Mouse (Mus musculus) midbrain, embryonic 11.5 days (tissue): Measurements from ENCODE around the gene Itgav. TPM values are rescaled to one million over a fixed set of nuclear protein-coding genes. Genes with fewer than 3 reads are reported as not detected.
A peak's percentile ranks its signal among the peaks of the same experiment; 100 is the strongest.

Experiments
- ATAC-seq: fragments of 200-750 bp; cut with Nextera tagmentation; 2 replicates; pipeline ENCODE4 v1.8.0; 2017; ENCODE audit warnings: moderate TSS enrichment, moderate library complexity; ENCODE audit not compliant: low FRiP score
- DNase-seq: peaks from one replicate; pipeline ENCODE4 v3.0.0; 2015; ENCODE audit warnings: low spot score; ENCODE audit errors: missing footprints
- H3K27ac ChIP-seq: fragments of 300-500 bp; sonication (generic); 2 replicates; pipeline ENCODE4 v1.5.1; 2014; ENCODE audit warnings: low read depth, low read length
- H3K27me3 ChIP-seq: fragments of 300-500 bp; sonication (generic); 2 replicates; pipeline ENCODE4 v1.6.1; 2014; ENCODE audit warnings: mild to moderate bottlenecking, low read length, moderate library complexity, mixed read lengths; ENCODE audit not compliant: control insufficient read depth, insufficient read depth
- H3K36me3 ChIP-seq: fragments of 300-500 bp; sonication (generic); 2 replicates; pipeline ENCODE4 v1.6.1; 2014; ENCODE audit warnings: mild to moderate bottlenecking, low read length, moderate library complexity, mixed read lengths; ENCODE audit not compliant: control insufficient read depth, insufficient read depth
- H3K4me1 ChIP-seq: fragments of 300-500 bp; sonication (generic); 2 replicates; pipeline ENCODE4 v1.6.1; 2014; ENCODE audit warnings: low read length; ENCODE audit not compliant: control insufficient read depth, insufficient read depth
- H3K4me2 ChIP-seq: fragments of 300-500 bp; sonication (generic); 2 replicates; pipeline ENCODE4 v1.6.1; 2014; ENCODE audit warnings: mild to moderate bottlenecking, moderate library complexity
- H3K4me3 ChIP-seq: fragments of 300-500 bp; sonication (generic); 2 replicates; pipeline ENCODE4 v1.5.1; 2014; ENCODE audit warnings: low read depth, low read length
- H3K9ac ChIP-seq: fragments of 300-500 bp; sonication (generic); 2 replicates; pipeline ENCODE4 v1.6.1; 2014; ENCODE audit warnings: low read length
- H3K9me3 ChIP-seq: fragments of 300-500 bp; sonication (generic); 2 replicates; pipeline ENCODE4 v1.6.1; 2016; ENCODE audit warnings: low read length; ENCODE audit not compliant: control insufficient read depth
- WGBS: fragments of 180-500 bp; shearing (Covaris S2); extraction: QIAGEN DNeasy Blood & Tissue Kit; methylation state at CpG from one replicate; pipeline ENCODE4 v1.1.7; 2014; 5-methylcytosine and 5-hydroxymethylcytosine counted together
- polyA plus RNA-seq: library from polyadenylated mRNA; unstranded; fragments of >200 nt; fragmentation: Nextera tagmentation; extraction: Ambion mirVana; gene quantifications from 2 replicates; pipeline ENCODE4 v1.2.1, GENCODE M21; 2014

The Itgav gene
- polyA plus RNA-seq, 1 experiment from 2014 or later, result 41.7 TPM

DNA sequence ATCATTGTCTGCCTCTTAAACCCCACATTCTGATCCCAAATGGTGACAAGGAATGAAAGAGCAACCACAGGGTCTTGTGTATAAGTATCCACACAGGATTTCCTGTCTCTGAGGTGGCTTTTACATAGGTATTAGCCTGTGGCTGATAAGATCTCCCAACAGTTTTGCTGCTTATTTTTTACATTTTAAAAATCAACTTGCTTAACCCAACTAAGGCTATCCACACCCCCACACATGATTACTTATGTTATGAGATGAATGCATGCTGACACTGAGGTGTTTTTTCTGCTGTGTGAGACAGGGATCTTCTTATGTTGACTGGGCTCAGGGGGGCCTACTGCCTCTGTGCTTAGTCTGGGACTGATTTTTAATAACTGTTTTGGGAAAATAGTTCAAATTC, 1.3 kb upstream of the Itgav start:
- ATAC-seq, result no peak
- H3K4me3 ChIP-seq, result no peak overlapping the region
- DNase-seq, result no peak
- no peaks in the 10 kb centered on the region for H3K9me3 ChIP-seq
- peaks cover 7% of the 10 kb centered on the region for H3K4me1 ChIP-seq
- no peaks in the 10 kb centered on the region for H3K36me3 ChIP-seq
- H3K4me2 ChIP-seq, result no peak overlapping the region
- H3K9ac ChIP-seq, result no peak overlapping the region
- no peak overlapping the region for H3K27ac ChIP-seq
- H3K27me3 ChIP-seq, result no peaks in the 10 kb centered on the region

DNA sequence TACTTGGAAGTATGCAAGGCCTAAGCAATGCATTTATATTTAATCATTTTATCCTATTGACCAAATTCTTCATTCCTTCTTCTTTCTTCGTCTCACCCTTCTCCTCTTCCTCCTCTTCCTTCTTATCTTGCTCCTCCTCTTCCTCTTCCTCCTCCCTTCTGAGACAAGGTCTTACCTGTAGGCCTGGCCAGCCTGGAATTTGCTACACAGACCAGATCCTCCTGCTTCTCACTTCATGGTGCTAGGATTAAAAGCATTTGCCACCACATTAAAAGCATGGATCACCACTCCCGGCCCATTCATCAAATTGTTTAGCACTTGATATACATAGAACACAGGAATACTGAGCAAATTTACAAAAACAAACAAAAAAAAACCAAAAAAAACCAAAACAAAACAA, 851 bp upstream of the Itgav start:
- Histone ChIP-seq H3K4me3 (peak overlapping the region; percentile 78; the same call in 1 of the 2 replicates), H3K27me3 (no peaks in the 10 kb centered on the region), H3K27ac (no peak overlapping the region; the same call in none of the 2 replicates), H3K4me1 (peaks cover 7% of the 10 kb centered on the region), H3K36me3 (no peaks in the 10 kb centered on the region), H3K9me3 (no peaks in the 10 kb centered on the region), H3K9ac (peak overlapping the region; percentile 90), H3K4me2 (peak overlapping the region; percentile 75)
- DNase-seq (no peak), ATAC-seq (no peak)
- WGBS, result 49% methylated on average over 2 of the region's 2 CpGs

DNA sequence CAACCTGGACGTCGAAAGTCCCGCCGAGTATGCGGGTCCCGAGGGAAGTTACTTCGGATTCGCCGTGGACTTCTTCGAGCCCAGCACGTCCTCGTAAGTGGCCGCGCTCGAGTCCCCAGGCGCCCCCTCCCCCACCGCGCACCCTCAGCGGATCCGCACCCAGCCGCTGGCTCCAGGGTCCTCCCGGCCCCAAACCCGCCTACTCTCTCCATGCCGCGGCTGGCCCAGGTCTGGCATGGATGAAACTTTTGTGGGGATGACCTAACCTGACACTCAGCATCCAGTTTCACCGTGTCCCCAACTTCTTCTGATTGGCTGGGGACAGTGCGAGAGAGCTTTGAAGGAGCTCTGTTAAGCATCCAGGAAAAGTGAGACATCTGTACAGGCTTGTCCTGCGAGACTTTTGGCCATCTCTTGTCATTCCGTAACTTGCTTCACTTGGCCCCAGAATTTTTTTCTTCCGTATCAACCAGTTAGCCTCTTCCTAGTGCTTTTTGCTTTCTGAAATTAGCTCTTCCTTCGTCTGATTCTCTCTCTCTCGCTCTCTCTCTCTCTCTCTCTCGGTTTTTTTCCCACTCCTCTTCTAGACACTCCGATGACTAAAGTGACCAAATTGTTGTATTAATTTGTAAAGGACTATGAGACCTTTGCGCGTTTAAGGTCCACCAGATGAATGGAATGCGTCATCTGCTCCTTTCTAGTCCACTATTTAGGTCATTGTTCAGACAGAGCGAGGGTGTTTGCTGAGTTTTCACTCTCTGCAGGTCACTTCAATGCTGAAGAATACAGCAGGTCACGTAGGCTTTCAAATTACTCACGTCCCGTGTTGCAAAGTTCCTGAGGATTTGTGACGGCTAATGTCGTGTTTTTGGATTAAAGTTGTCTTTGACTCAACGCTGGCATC, 882 bp downstream of the Itgav start:
- 4% methylated on average over 44 of the region's 44 CpGs for WGBS
- Histone ChIP-seq H3K27ac (peak overlapping the region; percentile 79; the same call in 1 of the 2 replicates), H3K9ac (peak overlapping the region; percentile 90), H3K4me2 (peak overlapping the region; percentile 75), H3K9me3 (no peaks in the 10 kb centered on the region), H3K27me3 (no peaks in the 10 kb centered on the region), H3K4me3 (peak overlapping the region; percentile 78), H3K36me3 (no peaks in the 10 kb centered on the region), H3K4me1 (peaks cover 7% of the 10 kb centered on the region)
- DNase-seq, result peak; percentile 95
- ATAC-seq, result peak; percentile 75

DNA sequence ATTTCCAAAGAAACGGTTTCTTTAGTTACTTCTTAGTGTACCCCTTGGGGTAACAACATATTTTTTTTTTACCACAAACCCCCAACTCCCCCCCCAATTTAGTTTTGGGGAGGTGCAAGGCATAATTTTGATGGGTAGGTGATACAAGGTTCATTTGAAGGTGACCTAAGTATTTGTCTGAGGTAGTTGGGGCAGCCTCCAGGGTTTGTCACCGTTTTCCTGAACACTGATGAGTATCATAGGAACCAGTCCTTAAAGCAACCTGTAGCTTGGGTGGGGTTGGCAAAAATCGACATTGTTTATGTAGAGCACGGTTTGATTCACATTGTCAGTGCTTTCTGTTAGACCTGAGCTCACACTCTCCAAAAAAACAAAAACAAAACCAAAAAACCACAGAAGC, 1.6 kb downstream of the Itgav start:
- Histone ChIP-seq H3K4me1 (peaks cover 7% of the 10 kb centered on the region), H3K9ac (no peak overlapping the region), H3K9me3 (no peaks in the 10 kb centered on the region), H3K4me2 (peak overlapping the region; percentile 75), H3K4me3 (peak overlapping the region; percentile 78), H3K27me3 (no peaks in the 10 kb centered on the region), H3K36me3 (no peaks in the 10 kb centered on the region), H3K27ac (no peak overlapping the region)
- no peak for ATAC-seq
- no peak for DNase-seq
- WGBS, result 71% methylated on average over 4 of the region's 4 CpGs

DNA sequence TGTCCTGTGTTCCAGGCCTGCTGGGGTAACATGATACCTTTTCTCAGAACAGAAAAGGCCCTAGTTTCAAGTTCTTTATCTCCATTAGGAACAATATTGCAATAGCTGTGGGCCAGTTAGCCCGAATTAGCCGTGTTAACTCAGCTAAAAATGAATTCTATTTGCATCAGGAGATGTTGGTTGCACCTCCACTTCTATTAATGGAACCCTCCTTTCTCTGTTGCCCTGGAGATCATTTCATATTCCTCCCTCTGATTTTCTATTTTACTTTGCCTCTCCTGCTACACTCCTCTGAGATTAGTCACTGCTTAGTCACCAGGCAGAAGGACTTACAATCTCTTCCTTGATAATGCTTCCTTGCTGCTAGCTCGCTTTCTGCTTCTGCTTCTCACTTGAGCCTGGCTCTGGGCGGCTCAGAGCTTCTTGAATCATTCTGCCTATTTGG, 4.1 kb downstream of the Itgav start:
- 77% methylated on average over 4 of the region's 4 CpGs for WGBS

DNA sequence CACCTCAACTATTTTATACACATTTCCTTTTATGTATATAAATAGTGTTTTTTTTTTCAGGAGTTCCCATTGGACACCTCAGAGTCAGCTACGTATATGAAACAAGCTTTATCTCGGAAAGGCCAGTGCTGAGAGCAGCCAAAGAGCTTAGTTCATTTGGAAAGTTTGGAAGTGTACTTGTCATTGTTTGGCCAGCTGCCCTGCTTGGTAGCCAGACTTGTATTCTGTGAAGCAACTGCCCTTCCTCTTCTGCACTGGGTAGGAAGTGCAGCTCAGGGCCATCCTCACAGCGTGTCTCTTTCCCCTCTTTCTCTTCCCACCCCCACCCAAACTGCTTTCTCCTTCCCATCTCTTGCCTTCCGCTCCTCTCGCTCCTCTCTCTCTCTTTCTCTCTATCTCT, 5.1 kb downstream of the Itgav start:
- no peak overlapping the region for H3K27ac ChIP-seq
- H3K4me1 ChIP-seq, result peaks cover 4% of the 10 kb centered on the region; the same call in 1 of the 2 replicates
- H3K4me3 ChIP-seq, result no peak overlapping the region
- WGBS, result 84% methylated on average over 5 of the region's 5 CpGs
- H3K9ac ChIP-seq, result no peak overlapping the region
- DNase-seq (no peak), ATAC-seq (no peak)
- H3K36me3 ChIP-seq, result no peaks in the 10 kb centered on the region
- H3K9me3 ChIP-seq, result no peaks in the 10 kb centered on the region
- no peaks in the 10 kb centered on the region for H3K27me3 ChIP-seq
- no peak overlapping the region for H3K4me2 ChIP-seq

More for the DNA sequence above, 4.1 kb downstream of the Itgav start:
- Histone ChIP-seq H3K9ac (no peak overlapping the region), H3K4me3 (no peak overlapping the region), H3K36me3 (no peaks in the 10 kb centered on the region), H3K27me3 (no peaks in the 10 kb centered on the region), H3K9me3 (no peaks in the 10 kb centered on the region), H3K27ac (no peak overlapping the region), H3K4me1 (peaks cover 6% of the 10 kb centered on the region), H3K4me2 (no peak overlapping the region)
- ATAC-seq (no peak), DNase-seq (peak; percentile 70)

DNA sequence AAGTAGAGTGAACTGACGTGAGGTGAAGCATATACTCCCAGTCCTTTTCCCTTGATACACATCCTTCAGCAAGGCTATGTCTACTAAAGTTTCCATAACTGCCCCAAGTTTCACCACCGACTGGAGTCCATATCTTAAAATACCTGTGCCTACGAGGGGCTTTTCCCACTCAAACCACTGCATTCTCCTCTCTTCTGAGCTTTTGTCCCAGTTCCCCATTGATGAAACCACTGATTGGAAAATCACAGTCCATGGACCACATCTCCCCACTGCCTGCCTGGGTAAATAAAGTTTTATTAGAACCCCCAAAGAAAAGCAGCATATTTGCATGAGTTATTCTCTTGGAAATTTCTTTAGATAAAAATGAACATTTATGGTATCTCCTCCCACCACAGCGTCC, 8.7 kb downstream of the Itgav start:
- Histone ChIP-seq H3K4me1 (no peaks in the 10 kb centered on the region), H3K4me3 (no peak overlapping the region), H3K27me3 (no peaks in the 10 kb centered on the region), H3K27ac (no peak overlapping the region), H3K9me3 (no peaks in the 10 kb centered on the region), H3K9ac (no peak overlapping the region), H3K4me2 (no peak overlapping the region), H3K36me3 (no peaks in the 10 kb centered on the region; the same call in 1 of the 2 replicates)
- no peak for DNase-seq
- ATAC-seq, result no peak
- 88% methylated on average over 4 of the region's 4 CpGs for WGBS

DNA sequence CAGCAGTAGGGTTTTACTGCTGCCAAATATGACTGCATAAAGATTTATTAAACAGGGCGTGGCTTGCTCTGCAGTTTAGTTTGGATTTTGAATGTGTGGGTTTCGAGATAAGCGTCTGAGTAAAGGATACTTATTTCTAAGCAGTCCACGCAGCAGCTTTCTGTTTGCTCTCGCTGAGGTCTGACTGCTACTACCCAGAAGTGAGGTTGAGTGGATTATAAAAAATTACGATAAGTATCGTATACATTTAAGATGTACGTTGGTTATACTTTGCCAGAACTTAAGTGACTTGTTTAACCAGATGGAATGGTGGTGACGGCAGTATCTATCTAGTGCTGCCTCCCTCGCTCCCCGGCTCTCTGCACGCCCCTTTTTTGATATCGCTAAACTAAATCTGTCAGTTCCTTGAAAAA, 9.8 kb downstream of the Itgav start:
- H3K9ac ChIP-seq, result no peak overlapping the region
- ATAC-seq (no peak), DNase-seq (peak; percentile 61)
- no peaks in the 10 kb centered on the region for H3K27me3 ChIP-seq
- H3K27ac ChIP-seq, result no peak overlapping the region
- H3K9me3 ChIP-seq, result no peaks in the 10 kb centered on the region
- 93% methylated on average over 13 of the region's 13 CpGs for WGBS
- no peak overlapping the region for H3K4me2 ChIP-seq
- H3K4me1 ChIP-seq, result no peaks in the 10 kb centered on the region
- no peak overlapping the region for H3K4me3 ChIP-seq
- H3K36me3 ChIP-seq, result no peaks in the 10 kb centered on the region; the same call in 1 of the 2 replicates

DNA sequence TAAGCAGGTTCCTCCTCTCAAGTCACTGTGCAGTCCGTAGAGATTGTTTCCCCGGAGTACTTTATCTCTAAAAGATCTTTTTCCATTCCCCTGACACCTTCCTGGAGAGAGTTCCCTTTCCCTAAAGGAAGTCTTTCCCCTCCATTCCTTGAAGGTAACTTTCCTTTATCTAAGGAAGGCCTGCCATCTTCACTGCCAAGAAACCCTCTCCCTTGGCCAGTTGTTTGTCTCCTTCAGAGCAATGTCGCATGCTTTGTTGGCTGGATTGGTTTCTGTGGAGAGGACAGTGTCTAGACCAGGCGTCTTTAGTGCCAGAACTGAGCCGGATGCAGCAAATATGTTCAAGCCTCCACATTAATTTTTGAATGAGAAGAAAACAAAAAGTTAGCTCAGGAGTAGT, 11.1 kb downstream of the Itgav start:
- Histone ChIP-seq H3K9me3 (no peaks in the 10 kb centered on the region), H3K9ac (no peak overlapping the region), H3K4me1 (no peaks in the 10 kb centered on the region), H3K36me3 (no peaks in the 10 kb centered on the region; the same call in 1 of the 2 replicates), H3K27ac (no peak overlapping the region), H3K4me2 (no peak overlapping the region), H3K4me3 (no peak overlapping the region), H3K27me3 (no peaks in the 10 kb centered on the region)
- DNase-seq (peak; percentile 60), ATAC-seq (no peak)
- WGBS, result 89% methylated on average over 5 of the region's 5 CpGs
